Mouse (Mus musculus): ENCODE measurements around the gene Tex29. TPM values are rescaled to one million over a fixed set of nuclear protein-coding genes. Genes with fewer than 3 reads are reported as not detected.

Gene Tex29
- polyA plus RNA-seq, 1 experiment = not detected

- Histone ChIP-seq H3K27me3 (ENCODE audit: control insufficient read depth, insufficient read depth, insufficient read length) (no peaks in the 10 kb centered on the region), H3K4me2 (ENCODE audit: low read depth) (no peak overlapping the region), H3K79me2 (ENCODE audit: control insufficient read depth, insufficient read depth) (no peaks in the 10 kb centered on the region), H3ac (ENCODE audit: control insufficient read depth, insufficient read length) (no peak overlapping the region), H3K4me3 (no peak overlapping the region), H3K36me3 (ENCODE audit: control insufficient read depth, insufficient read depth) (no peaks in the 10 kb centered on the region)
- no peak for TF ChIP-seq CEBPB (IDR thresholded peaks at IDR 0.05; ENCODE audit: insufficient read depth, poor library complexity, severe bottlenecking)
- no peak for TF ChIP-seq POLR2A (IDR thresholded peaks at IDR 0.05; ENCODE audit: insufficient read length, low read depth)
- TF ChIP-seq MAX (IDR thresholded peaks at IDR 0.05; ENCODE audit: low read depth) = no peak
- no peak for TF ChIP-seq E2F4 (IDR thresholded peaks at IDR 0.05; ENCODE audit: insufficient read depth)
- TF ChIP-seq REST (IDR thresholded peaks at IDR 0.05; ENCODE audit: insufficient read depth, insufficient read length) = no peak
- TF ChIP-seq MYOD1 (IDR thresholded peaks at IDR 0.05; ENCODE audit: control insufficient read depth in 1 of 3, insufficient read length in 2 of 3, low read depth in 2 of 3) = no peak
- TF ChIP-seq TCF12 (IDR thresholded peaks at IDR 0.05; ENCODE audit: insufficient read depth, poor library complexity, severe bottlenecking) = no peak
- TF ChIP-seq MYOG (IDR thresholded peaks at IDR 0.05; ENCODE audit: control insufficient read depth in 1 of 3, insufficient read depth in 1 of 3, insufficient read length in 2 of 3, low read depth in 2 of 3) = no peak
- TF ChIP-seq SRF (IDR thresholded peaks at IDR 0.05; ENCODE audit: control insufficient read depth, insufficient read length, low read depth) = no peak
- TF ChIP-seq POLR2AphosphoS2 (IDR thresholded peaks at IDR 0.05; ENCODE audit: insufficient read length, low read depth) = no peak
- TF ChIP-seq TCF3 (IDR thresholded peaks at IDR 0.05; ENCODE audit: insufficient read length, low read depth) = no peak
- TF ChIP-seq USF1 (IDR thresholded peaks at IDR 0.05; ENCODE audit: low read depth) = no peak
These were observed 49.1 kb downstream of the Tex29 start for GRCm38 (mm10) chr8:11889156-11890018.

- H3ac ChIP-seq (ENCODE audit: control insufficient read depth, insufficient read length) = no peak overlapping the region
- no peak for TF ChIP-seq MYOG (IDR thresholded peaks at IDR 0.05; ENCODE audit: control insufficient read depth in 1 of 3, insufficient read depth in 1 of 3, insufficient read length in 2 of 3, low read depth in 2 of 3)
- no peak for TF ChIP-seq TCF12 (IDR thresholded peaks at IDR 0.05; ENCODE audit: insufficient read depth, poor library complexity, severe bottlenecking)
- no peak for TF ChIP-seq USF1 (IDR thresholded peaks at IDR 0.05; ENCODE audit: low read depth)
- TF ChIP-seq POLR2A (IDR thresholded peaks at IDR 0.05; ENCODE audit: insufficient read length, low read depth) = no peak
- no peak for TF ChIP-seq SRF (IDR thresholded peaks at IDR 0.05; ENCODE audit: control insufficient read depth, insufficient read length, low read depth)
- no peak for TF ChIP-seq CEBPB (IDR thresholded peaks at IDR 0.05; ENCODE audit: insufficient read depth, poor library complexity, severe bottlenecking)
- TF ChIP-seq POLR2AphosphoS2 (IDR thresholded peaks at IDR 0.05; ENCODE audit: insufficient read length, low read depth) = no peak
- no peak for TF ChIP-seq REST (IDR thresholded peaks at IDR 0.05; ENCODE audit: insufficient read depth, insufficient read length)
- H3K79me2 ChIP-seq (ENCODE audit: control insufficient read depth, insufficient read depth) = no peaks in the 10 kb centered on the region
- H3K36me3 ChIP-seq (ENCODE audit: control insufficient read depth, insufficient read depth) = no peaks in the 10 kb centered on the region
- no peak overlapping the region for H3K4me2 ChIP-seq (ENCODE audit: low read depth)
- peaks cover 19% of the 10 kb centered on the region for H3K27me3 ChIP-seq (ENCODE audit: control insufficient read depth, insufficient read depth, insufficient read length)
- no peak overlapping the region for H3K4me3 ChIP-seq
These were observed 52.5 kb downstream of the Tex29 start for GRCm38 (mm10) chr8:11892756-11893155.

GRCm38 (mm10) chr8:11896022-11896662, 55.9 kb downstream of the Tex29 start:
- Histone ChIP-seq H3K4me3 (no peak overlapping the region), H3K27me3 (ENCODE audit: control insufficient read depth, insufficient read depth, insufficient read length) (peaks cover 39% of the 10 kb centered on the region), H3ac (ENCODE audit: control insufficient read depth, insufficient read length) (no peak overlapping the region), H3K79me2 (ENCODE audit: control insufficient read depth, insufficient read depth) (no peaks in the 10 kb centered on the region), H3K36me3 (ENCODE audit: control insufficient read depth, insufficient read depth) (no peaks in the 10 kb centered on the region), H3K4me2 (ENCODE audit: low read depth) (no peak overlapping the region)
- no peak for TF ChIP-seq E2F4 (IDR thresholded peaks at IDR 0.05; ENCODE audit: insufficient read depth)
- TF ChIP-seq CEBPB (IDR thresholded peaks at IDR 0.05; ENCODE audit: insufficient read depth, poor library complexity, severe bottlenecking) = no peak
- no peak for TF ChIP-seq MAX (IDR thresholded peaks at IDR 0.05; ENCODE audit: low read depth)
- TF ChIP-seq TCF12 (IDR thresholded peaks at IDR 0.05; ENCODE audit: insufficient read depth, poor library complexity, severe bottlenecking) = no peak
- no peak for TF ChIP-seq REST (IDR thresholded peaks at IDR 0.05; ENCODE audit: insufficient read depth, insufficient read length)
- no peak for TF ChIP-seq SRF (IDR thresholded peaks at IDR 0.05; ENCODE audit: control insufficient read depth, insufficient read length, low read depth)
- no peak for TF ChIP-seq POLR2A (IDR thresholded peaks at IDR 0.05; ENCODE audit: insufficient read length, low read depth)
- TF ChIP-seq TCF3 (IDR thresholded peaks at IDR 0.05; ENCODE audit: insufficient read length, low read depth) = no peak
- TF ChIP-seq MYOD1 (IDR thresholded peaks at IDR 0.05; ENCODE audit: control insufficient read depth in 1 of 3, insufficient read length in 2 of 3, low read depth in 2 of 3) = no peak
- TF ChIP-seq MYOG (IDR thresholded peaks at IDR 0.05; ENCODE audit: control insufficient read depth in 1 of 3, insufficient read depth in 1 of 3, insufficient read length in 2 of 3, low read depth in 2 of 3) = no peak
- no peak for TF ChIP-seq POLR2AphosphoS2 (IDR thresholded peaks at IDR 0.05; ENCODE audit: insufficient read length, low read depth)
- no peak for TF ChIP-seq USF1 (IDR thresholded peaks at IDR 0.05; ENCODE audit: low read depth)

DNA sequence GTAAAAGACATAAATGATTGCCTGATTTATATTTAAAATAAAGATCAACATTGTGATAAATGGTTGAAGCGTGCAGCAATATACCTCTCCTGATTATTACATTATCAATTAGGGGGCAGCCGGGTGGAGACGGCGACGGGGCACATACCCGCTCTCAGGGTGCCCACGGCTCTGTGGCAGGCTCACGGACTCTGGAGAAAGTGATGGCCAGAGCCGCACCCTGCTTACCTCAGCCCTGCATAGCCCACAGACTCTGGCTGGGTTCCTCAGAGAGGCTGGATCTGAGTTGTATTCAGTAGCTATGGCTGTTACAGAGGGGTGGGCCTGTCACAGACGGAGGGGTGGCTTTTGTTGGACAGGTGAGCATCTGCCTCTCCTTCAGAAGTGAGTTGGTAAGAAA, 56.4 kb downstream of the Tex29 start:
- H3K27me3 ChIP-seq (ENCODE audit: control insufficient read depth, insufficient read depth, insufficient read length) = peaks cover 39% of the 10 kb centered on the region
- H3K36me3 ChIP-seq (ENCODE audit: control insufficient read depth, insufficient read depth) = no peaks in the 10 kb centered on the region
- H3K79me2 ChIP-seq (ENCODE audit: control insufficient read depth, insufficient read depth) = no peaks in the 10 kb centered on the region
- TF ChIP-seq POLR2A (IDR thresholded peaks at IDR 0.05; ENCODE audit: insufficient read length, low read depth) = no peak
- TF ChIP-seq E2F4 (IDR thresholded peaks at IDR 0.05; ENCODE audit: insufficient read depth) = no peak
- TF ChIP-seq MAX (IDR thresholded peaks at IDR 0.05; ENCODE audit: low read depth) = no peak
- TF ChIP-seq CEBPB (IDR thresholded peaks at IDR 0.05; ENCODE audit: insufficient read depth, poor library complexity, severe bottlenecking) = no peak
- TF ChIP-seq MYOG (IDR thresholded peaks at IDR 0.05; ENCODE audit: control insufficient read depth in 1 of 3, insufficient read depth in 1 of 3, insufficient read length in 2 of 3, low read depth in 2 of 3) = no peak
- TF ChIP-seq POLR2AphosphoS2 (IDR thresholded peaks at IDR 0.05; ENCODE audit: insufficient read length, low read depth) = no peak
- no peak for TF ChIP-seq TCF3 (IDR thresholded peaks at IDR 0.05; ENCODE audit: insufficient read length, low read depth)
- TF ChIP-seq REST (IDR thresholded peaks at IDR 0.05; ENCODE audit: insufficient read depth, insufficient read length) = no peak
- no peak for TF ChIP-seq MYOD1 (IDR thresholded peaks at IDR 0.05; ENCODE audit: control insufficient read depth in 1 of 3, insufficient read length in 2 of 3, low read depth in 2 of 3)
- TF ChIP-seq SRF (IDR thresholded peaks at IDR 0.05; ENCODE audit: control insufficient read depth, insufficient read length, low read depth) = no peak
- no peak for TF ChIP-seq TCF12 (IDR thresholded peaks at IDR 0.05; ENCODE audit: insufficient read depth, poor library complexity, severe bottlenecking)
- H3K4me2 ChIP-seq (ENCODE audit: low read depth) = no peak overlapping the region
- H3K4me3 ChIP-seq = no peak overlapping the region
- no peak overlapping the region for H3ac ChIP-seq (ENCODE audit: control insufficient read depth, insufficient read length)
